Mouse (Mus musculus) MEL (cell line): ENCODE measurements around the gene Spred3. TPM values are rescaled to one million over a fixed set of nuclear protein-coding genes. Genes with fewer than 3 reads are reported as not detected.

Experiments used
- polyA plus RNA-seq, 2 experiments: library from polyadenylated mRNA; stranded (reverse) in 1 of 2; unstranded in 1 of 2; fragments of >175 nt in 1 of 2; fragments of >200 nt in 1 of 2; gene quantifications; 2 replicates each; pipeline versions ENCODE4 v1.2.1 to v1.2.4; 2012; ENCODE audit warnings: low replicate concordance in 2 of 2, low read depth in 1 of 2; ENCODE audit not compliant: insufficient read length in 2 of 2, insufficient read depth in 1 of 2, missing spikeins in 1 of 2
- total RNA-seq: library from RNA; depleted of rRNA; stranded (reverse); fragments of 300-350 nt; gene quantifications from 2 replicates; pipeline ENCODE4 v1.2.3, GENCODE M21; 2012; rRNA removed

The Spred3 gene
- total and polyA plus RNA-seq, 3 experiments: 0.42 to 3.9 TPM; not detected in 1

Other genes starting within 250 kb of the Spred3 start
- 60.5 and 66.3 TPM in 2 replicates for gene Actn4, start 208.1 kb downstream of the Spred3 start, total RNA-seq
- gene Actn4, start 208.1 kb downstream of the Spred3 start, polyA plus RNA-seq: 100 to 1,000 TPM in 1 of 2 experiments, not detected in 1; 267 TPM
- 525 and 545 TPM in 2 replicates for gene Eif3k, start 188.5 kb downstream of the Spred3 start, total RNA-seq
- gene Eif3k, start 188.5 kb downstream of the Spred3 start, polyA plus RNA-seq: 100 to 1,000 TPM in 1 of 2 experiments, not detected in 1; 671 TPM
- gene Map4k1, start 188.4 kb downstream of the Spred3 start, total RNA-seq: 17.3 and 19.3 TPM in 2 replicates
- 10 to 100 TPM in 1 of 2 experiments, not detected in 1; 50.8 TPM for gene Map4k1, start 188.4 kb downstream of the Spred3 start, polyA plus RNA-seq
- gene Ryr1, start 45.2 kb downstream of the Spred3 start, total RNA-seq: 0.16 and 0.27 TPM in 2 replicates
- gene Ryr1, start 45.2 kb downstream of the Spred3 start, polyA plus RNA-seq: under 1 TPM in 1 of 2 experiments, not detected in 1; 0.54 TPM
- gene Rasgrp4, start 35.6 kb downstream of the Spred3 start, total RNA-seq: 0.46 and 0.56 TPM in 2 replicates
- gene Rasgrp4, start 35.6 kb downstream of the Spred3 start, polyA plus RNA-seq: 1 to 10 TPM in 1 of 2 experiments, not detected in 1; 1.9 TPM
- gene Fam98c, start 14.2 kb downstream of the Spred3 start, total RNA-seq: 11.2 and 14.3 TPM in 2 replicates
- 10 to 100 TPM in 1 of 2 experiments, not detected in 1; 32.0 TPM for gene Fam98c, start 14.2 kb downstream of the Spred3 start, polyA plus RNA-seq
- 0.07 and 0.19 TPM in 2 replicates for gene Ggn, start 201 bp downstream of the Spred3 start, total RNA-seq
- gene Ggn, start 201 bp downstream of the Spred3 start, polyA plus RNA-seq: 1 to 10 TPM in 1 of 2 experiments, not detected in 1; 1.0 TPM
- 159 and 169 TPM in 2 replicates for gene Psmd8, start 10.3 kb upstream of the Spred3 start, total RNA-seq
- gene Psmd8, start 10.3 kb upstream of the Spred3 start, polyA plus RNA-seq: 100 to 1,000 TPM in 1 of 2 experiments, not detected in 1; 196 TPM
- 0.20 and 0.23 TPM in 2 replicates for gene Catsperg1, start 43.6 kb upstream of the Spred3 start, total RNA-seq
- under 1 TPM in 1 of 2 experiments, not detected in 1; 0.31 TPM for gene Catsperg1, start 43.6 kb upstream of the Spred3 start, polyA plus RNA-seq
- gene Kcnk6, start 62.1 kb upstream of the Spred3 start, total RNA-seq: 1.4 and 2.0 TPM in 2 replicates
- gene Kcnk6, start 62.1 kb upstream of the Spred3 start, polyA plus RNA-seq: 1 to 10 TPM in 1 of 2 experiments, not detected in 1; 5.2 TPM
- gene Yif1b, start 67.9 kb upstream of the Spred3 start, total RNA-seq: 88.6 and 94.8 TPM in 2 replicates
- gene Yif1b, start 67.9 kb upstream of the Spred3 start, polyA plus RNA-seq: 100 to 1,000 TPM in 1 of 2 experiments, not detected in 1; 143 TPM
- 3.8 and 5.4 TPM in 2 replicates for gene 2200002D01Rik, start 78.1 kb upstream of the Spred3 start, total RNA-seq
- under 1 TPM in 1 of 2 experiments, not detected in 1; 0.85 TPM for gene 2200002D01Rik, start 78.1 kb upstream of the Spred3 start, polyA plus RNA-seq
- gene Spint2, start 111.5 kb upstream of the Spred3 start, total RNA-seq: 71.9 and 78.1 TPM in 2 replicates
- 100 to 1,000 TPM in 1 of 2 experiments, not detected in 1; 131 TPM for gene Spint2, start 111.5 kb upstream of the Spred3 start, polyA plus RNA-seq
- gene Ppp1r14a, start 118.9 kb upstream of the Spred3 start, total RNA-seq: 3.8 and 3.9 TPM in 2 replicates
- gene Ppp1r14a, start 118.9 kb upstream of the Spred3 start, polyA plus RNA-seq: 1 to 10 TPM in 1 of 2 experiments, not detected in 1; 7.1 TPM
- gene Dpf1, start 133.5 kb upstream of the Spred3 start, total RNA-seq: 8.4 and 10.2 TPM in 2 replicates
- gene Dpf1, start 133.5 kb upstream of the Spred3 start, polyA plus RNA-seq: 10 to 100 TPM in 1 of 2 experiments, not detected in 1; 17.3 TPM